Mouse (Mus musculus) brain, adult 10 weeks (tissue): ENCODE data around the gene Selenon. TPM values are rescaled to one million over a fixed set of nuclear protein-coding genes. Genes with fewer than 3 reads are reported as not detected.

ENCODE experiments used
- polyA plus RNA-seq: library from polyadenylated mRNA; stranded (reverse); fragments of 350-450 nt; fragmentation: Illumina TruSeq; extraction: RNeasy Lipid Tissue Mini Kit (QIAGEN cat#74804); gene quantifications from one replicate; pipeline ENCODE4 v1.2.3, GENCODE M21; 2015; ENCODE audit warnings: low read depth, low replicate concordance

Selenon gene
- polyA plus RNA-seq: 15.5 TPM

GRCm38 (mm10) chr4:134551494-134552316 lies at the start of gene Selenon:
Gene Selenon, minus strand, starts transcription at chr4:134552166.

GRCm38 (mm10) chr4:134534932-134535786 lies 16.8 kb downstream of the Selenon start, which contains the start of gene Mtfr1l:
Gene Mtfr1l, minus strand, starts transcription at chr4:134535387.

GRCm38 (mm10) chr4:134510845-134511411 lies 41.0 kb downstream of the Selenon start, which contains the start of gene Aunip:
Gene Aunip, plus strand, starts transcription at chr4:134510999.

GRCm38 (mm10) chr4:134496595-134497210 lies 55.3 kb downstream of the Selenon start, which contains the start of gene Paqr7:
Gene Paqr7, plus strand, starts transcription at chr4:134496697.

Other genes starting within 250 kb of the Selenon start
- gene Trim63, start 237.0 kb downstream of the Selenon start, polyA plus RNA-seq: not detected
- gene Slc30a2, start 209.0 kb downstream of the Selenon start, polyA plus RNA-seq: not detected
- gene Extl1, start 168.3 kb downstream of the Selenon start, polyA plus RNA-seq: 32.5 TPM
- gene Pafah2, start 155.8 kb downstream of the Selenon start, polyA plus RNA-seq: 6.1 TPM
- 1,473 TPM for gene Stmn1, start 83.8 kb downstream of the Selenon start, polyA plus RNA-seq
- gene Paqr7, start 55.5 kb downstream of the Selenon start, polyA plus RNA-seq: 74.5 TPM
- gene Aunip, start 41.2 kb downstream of the Selenon start, polyA plus RNA-seq: 0.37 TPM
- 76.0 TPM for gene Mtfr1l, start 16.8 kb downstream of the Selenon start, polyA plus RNA-seq
- gene Man1c1, start 152.1 kb upstream of the Selenon start, polyA plus RNA-seq: 17.8 TPM
- gene Ldlrap1, start 215.9 kb upstream of the Selenon start, polyA plus RNA-seq: 3.4 TPM